ENCODE assay signal across 29 mouse cellular contexts in genomic region chr10:41731932-41732331, GRCm38 (mm10). TPM values are rescaled to one million over a fixed set of nuclear protein-coding genes. Genes with fewer than 3 reads are reported as not detected.
DNase-seq lines count a peak whose midpoint lies in the region; ATAC-seq and TF ChIP-seq lines count a peak whose summit lies in the region.
"Had no signal": no experiment of that assay in that cellular context is flagged by ENCODE, and none has a peak within 500 bp of the region (broad histone marks: within the 10 kb centered on the region; RNA-seq: fewer than 3 reads in every experiment).

No protein-coding gene starts in this region.

- TF ChIP-seq EP300 in stomach, postnatal 0 days (optimal IDR thresholded peaks at IDR 0.05) = no peak

- H3K4me3 ChIP-seq in stomach, embryonic 15.5 days (replicated peaks) = no peak overlapping the region
- no peak overlapping the region for H3K4me3 ChIP-seq in stomach, postnatal 0 days (ENCODE audit: low read depth, low read length)
- no peak overlapping the region for H3K4me3 ChIP-seq in stomach, embryonic 16.5 days (replicated peaks; ENCODE audit: low read length)
- H3K4me3 ChIP-seq: erythroblast, embryonic 14.5 days; forebrain, embryonic 12.5 days; forebrain, embryonic 15.5 days; heart, embryonic 12.5 days; heart, embryonic 15.5 days; hindbrain, embryonic 10.5 days; hindbrain, embryonic 13.5 days had no signal

- ATAC-seq in stomach, embryonic 15.5 days (ENCODE audit: insufficient read depth, low FRiP score, low read depth) = no peak
- ATAC-seq in stomach, postnatal 0 days (ENCODE audit: low FRiP score, low TSS enrichment) = no peak
- no peak for ATAC-seq in stomach, embryonic 16.5 days (ENCODE audit: insufficient read depth, low FRiP score)
- ATAC-seq: forebrain, embryonic 15.5 days; hindbrain, embryonic 16.5 days; intestine, embryonic 16.5 days; Patski had no signal

- H3K4me2 ChIP-seq in stomach, embryonic 15.5 days = no peak overlapping the region
- H3K4me2 ChIP-seq in stomach, postnatal 0 days (replicated peaks; ENCODE audit: low read depth) = no peak overlapping the region
- H3K4me2 ChIP-seq in stomach, embryonic 16.5 days (ENCODE audit: low read depth, low read length) = no peak overlapping the region
- H3K4me2 ChIP-seq: forebrain, embryonic 12.5 days; forebrain, embryonic 15.5 days; heart, embryonic 12.5 days; heart, embryonic 15.5 days; hindbrain, embryonic 13.5 days had no signal

- H3K27ac ChIP-seq in stomach, embryonic 15.5 days = 0 out of 2 replicates have a peak overlapping the region, but pooled peaks have one; percentile 60
- H3K27ac ChIP-seq in stomach, postnatal 0 days (replicated peaks) = no peak overlapping the region
- peak overlapping the region; percentile 54; the same call in 1 of the 2 replicates for H3K27ac ChIP-seq in stomach, embryonic 16.5 days (ENCODE audit: low read length)
- H3K27ac ChIP-seq: forebrain, embryonic 12.5 days; forebrain, embryonic 15.5 days; heart, embryonic 15.5 days; hindbrain, embryonic 10.5 days; hindbrain, embryonic 13.5 days had no signal

- H3K27me3 ChIP-seq in stomach, embryonic 15.5 days (replicated peaks) = no peaks in the 10 kb centered on the region
- H3K27me3 ChIP-seq in stomach, postnatal 0 days (ENCODE audit: control insufficient read depth, insufficient read depth, low read length) = no peaks in the 10 kb centered on the region
- H3K27me3 ChIP-seq in stomach, embryonic 16.5 days (ENCODE audit: control insufficient read depth, insufficient read depth, low read length) = no peaks in the 10 kb centered on the region
- H3K27me3 ChIP-seq: forebrain, embryonic 12.5 days; forebrain, embryonic 15.5 days; heart, embryonic 12.5 days; heart, embryonic 15.5 days; hindbrain, embryonic 13.5 days; Patski had no signal

- H3K9ac ChIP-seq in stomach, embryonic 15.5 days = no peak overlapping the region
- no peak overlapping the region for H3K9ac ChIP-seq in stomach, postnatal 0 days (ENCODE audit: low read length)
- H3K9ac ChIP-seq in stomach, embryonic 16.5 days (ENCODE audit: low read length) = no peak overlapping the region
- H3K9ac ChIP-seq: forebrain, embryonic 12.5 days; forebrain, embryonic 15.5 days; heart, embryonic 12.5 days; heart, embryonic 15.5 days; hindbrain, embryonic 13.5 days had no signal

- no peaks in the 10 kb centered on the region for H3K4me1 ChIP-seq in stomach, embryonic 15.5 days
- no peaks in the 10 kb centered on the region for H3K4me1 ChIP-seq in stomach, postnatal 0 days (replicated peaks; ENCODE audit: control insufficient read depth, insufficient read depth)
- H3K4me1 ChIP-seq in stomach, embryonic 16.5 days (ENCODE audit: control insufficient read depth, insufficient read depth, low read length) = no peaks in the 10 kb centered on the region
- H3K4me1 ChIP-seq: forebrain, embryonic 15.5 days; heart, embryonic 12.5 days; heart, embryonic 15.5 days; hindbrain, embryonic 10.5 days; hindbrain, embryonic 13.5 days had no signal

- H3K36me3 ChIP-seq in stomach, embryonic 15.5 days = peaks cover 4% of the 10 kb centered on the region; the same call in 1 of the 2 replicates
- no peaks in the 10 kb centered on the region for H3K36me3 ChIP-seq in stomach, postnatal 0 days (ENCODE audit: control insufficient read depth, insufficient read depth, low read length)
- peaks cover 4% of the 10 kb centered on the region for H3K36me3 ChIP-seq in stomach, embryonic 16.5 days (ENCODE audit: control insufficient read depth, insufficient read depth, low read length)

- no peak for TF ChIP-seq CTCF in stomach, postnatal 0 days (IDR thresholded peaks at IDR 0.05; ENCODE audit: low read depth)

- intact Hi-C loops in gastrocnemius, postnatal 36 days (cut with DNase I) = no loop called here

- no peaks in the 10 kb centered on the region for H3K9me3 ChIP-seq in stomach, embryonic 15.5 days
- H3K9me3 ChIP-seq in stomach, postnatal 0 days (ENCODE audit: control insufficient read depth, low read length) = no peaks in the 10 kb centered on the region
- no peaks in the 10 kb centered on the region for H3K9me3 ChIP-seq in stomach, embryonic 16.5 days (replicated peaks; ENCODE audit: control insufficient read depth, low read length)
- H3K9me3 ChIP-seq: forebrain, embryonic 15.5 days; heart, embryonic 15.5 days had no signal

- peak; percentile 27 for DNase-seq in adrenal gland, adult 2 months
- DNase-seq in adrenal gland, adult 18-20 months (ENCODE audit: low spot score in 2 of 2) = no peak
- DNase-seq in gastrocnemius, adult 18-20 months (ENCODE audit: low spot score) = peak; percentile 19
- DNase-seq in gastrocnemius, postnatal 36 days = no peak
- no peak for DNase-seq in stomach, postnatal 0 days (ENCODE audit: low spot score)
- no peak for DNase-seq in heart, adult 8-10 months (ENCODE audit: low spot score)
- DNase-seq: adrenal gland, postnatal 25 days; cerebellum, adult 11-12 months; cerebellum, adult 8-10 months; cerebellum, postnatal 10 days; cerebellum, postnatal 36 days; embryo, embryonic 11 days; gastrocnemius, postnatal 25 days; heart, adult 11 months; heart, postnatal 10 days; heart, postnatal 36 days; kidney, adult 2 months had no signal

- WGBS in stomach, embryonic 15.5 days = 77% methylated on average over 4 of the region's 4 CpGs
- 63% methylated on average over 4 of the region's 4 CpGs for WGBS in stomach, postnatal 0 days
- WGBS in stomach, embryonic 16.5 days = 74% methylated on average over 4 of the region's 4 CpGs

RNA-seq across cellular contexts. Expression of gene Ccdc162, which starts 15.5 kb away (rescaled TPM):
- total RNA-seq in adrenal gland, adult 2 months (2021) = under 1 TPM; 0.23 to 0.24 TPM
- 0.25 and 0.44 TPM in 2 replicates for polyA plus RNA-seq in adrenal gland, adult 2 months (2012; rRNA removed)
- 1 to 10 TPM in 1 of 2 experiments, under 1 TPM in 1; 0.36 to 1.7 TPM for total RNA-seq in adrenal gland, adult 18-20 months (2021)
- total RNA-seq in gastrocnemius, adult 18-20 months (2021) = 1 to 10 TPM; 1.0 TPM
- total RNA-seq in gastrocnemius, postnatal 36 days (2021) = under 1 TPM; 0.46 to 0.62 TPM
- 0.96 and 1.0 TPM in 2 replicates for polyA plus RNA-seq in stomach, embryonic 15.5 days (2015; fragmentation: Nextera tagmentation; extraction: Ambion mirVana)
- 0.69 TPM in 2 replicates for polyA plus RNA-seq in stomach, postnatal 0 days (2015; fragmentation: Nextera tagmentation; extraction: Ambion mirVana)
- polyA plus RNA-seq in stomach, embryonic 16.5 days (2015; fragmentation: Nextera tagmentation; extraction: Ambion mirVana) = 0.90 and 1.0 TPM in 2 replicates
- total RNA-seq in heart, adult 8-10 months (2022) = under 1 TPM in 1 of 4 experiments, not detected in 3; 0.20 TPM
- polyA plus RNA-seq: erythroblast, embryonic 14.5 days had no signal

Comparison
In these comparisons a context has a peak if more than half of its experiments do, and no peak if none do; other contexts are left out.
1. DNase-seq: peak in adrenal gland, adult 2 months (single experiment) and gastrocnemius, adult 18-20 months (single experiment); none in adrenal gland, adult 18-20 months (0 of 2), gastrocnemius, postnatal 36 days (0 of 2), stomach, postnatal 0 days (single experiment) and heart, adult 8-10 months (single experiment).